Mouse (Mus musculus) kidney, postnatal 0 days (tissue): Measurements from ENCODE around the gene Mcee. TPM values are rescaled to one million over a fixed set of nuclear protein-coding genes. Genes with fewer than 3 reads are reported as not detected.

Experiments used
- ATAC-seq: fragments of 200-750 bp; cut with Nextera tagmentation; replicated peaks from 2 replicates; pipeline ENCODE4 v1.8.0; 2017; ENCODE audit warnings: low read depth, moderate number of reproducible peaks, moderate TSS enrichment, moderate library complexity; ENCODE audit not compliant: low FRiP score
- DNase-seq: peaks from one replicate; pipeline ENCODE4 v3.0.0-alpha.2; 2016; ENCODE audit warnings: low spot score
- H3K27ac ChIP-seq: fragments of 300-500 bp; sonication (generic); 2 replicates; pipeline ENCODE4 v1.5.1; 2014; ENCODE audit warnings: mild to moderate bottlenecking
- H3K27me3 ChIP-seq: fragments of 300-500 bp; sonication (generic); 2 replicates; pipeline ENCODE4 v1.6.1; 2014; ENCODE audit warnings: low read length, mixed read lengths; ENCODE audit not compliant: insufficient read depth
- H3K36me3 ChIP-seq: fragments of 300-500 bp; sonication (generic); 2 replicates; pipeline ENCODE4 v1.6.1; 2014; ENCODE audit warnings: low read length, mixed read lengths; ENCODE audit not compliant: insufficient read depth
- H3K4me1 ChIP-seq: fragments of 300-500 bp; sonication (generic); replicated peaks from 2 replicates; pipeline ENCODE4 v1.6.1; 2014; ENCODE audit warnings: antibody characterized with exemption, low read length, mixed read lengths; ENCODE audit not compliant: insufficient read depth
- H3K4me2 ChIP-seq: fragments of 300-500 bp; sonication (generic); 2 replicates; pipeline ENCODE4 v1.6.1; 2014; ENCODE audit warnings: mild to moderate bottlenecking, low read length, moderate library complexity, mixed read lengths
- H3K4me3 ChIP-seq: fragments of 300-500 bp; sonication (generic); replicated peaks from 2 replicates; pipeline ENCODE4 v1.5.1; 2014; ENCODE audit warnings: low read depth, low read length
- H3K9ac ChIP-seq: fragments of 300-500 bp; sonication (generic); 2 replicates; pipeline ENCODE4 v1.6.1; 2014; ENCODE audit warnings: low read depth, low read length
- H3K9me3 ChIP-seq: fragments of 300-500 bp; sonication (generic); replicated peaks from 2 replicates; pipeline ENCODE4 v1.6.1; 2016; ENCODE audit warnings: low read length, inconsistent platforms, mixed read lengths
- CTCF ChIP-seq: IDR thresholded peaks from 2 replicates; pipeline ENCODE4 v1.5.1; 2016; ENCODE audit warnings: antibody characterized with exemption, low read depth, mild to moderate bottlenecking, moderate library complexity
- WGBS: fragments of 180-500 bp; shearing (Covaris S2); extraction: QIAGEN DNeasy Blood & Tissue Kit; methylation state at CpG from one replicate; pipeline ENCODE4 v1.1.7; 2014; 5-methylcytosine and 5-hydroxymethylcytosine counted together
- polyA plus RNA-seq: library from polyadenylated mRNA; unstranded; fragments of >200 nt; fragmentation: Nextera tagmentation; extraction: Ambion mirVana; gene quantifications from 2 replicates; pipeline ENCODE4 v1.2.1, GENCODE M21; 2015

Gene Mcee
- polyA plus RNA-seq, 1 experiment from 2014 or later: 211 TPM

GRCm38 (mm10) chr7:64371940-64372878, 20.2 kb upstream of the Mcee start:
- no peak for TF ChIP-seq CTCF
- H3K4me1 ChIP-seq: peaks cover 6% of the 10 kb centered on the region; the same call in 1 of the 2 replicates
- no peak for ATAC-seq
- H3K4me3 ChIP-seq: no peak overlapping the region
- no peak overlapping the region for H3K9ac ChIP-seq
- no peaks in the 10 kb centered on the region for H3K27me3 ChIP-seq
- H3K4me2 ChIP-seq: no peak overlapping the region
- peaks cover 14% of the 10 kb centered on the region for H3K36me3 ChIP-seq
- 92% methylated on average over 23 of the region's 23 CpGs for WGBS
- H3K27ac ChIP-seq: no peak overlapping the region
- no peak for DNase-seq
- no peaks in the 10 kb centered on the region for H3K9me3 ChIP-seq

GRCm38 (mm10) chr7:64373147-64373829, 19.1 kb upstream of the Mcee start:
- H3K4me3 ChIP-seq: peak overlapping the region; percentile 54
- peaks cover 6% of the 10 kb centered on the region; the same call in 1 of the 2 replicates for H3K4me1 ChIP-seq
- peaks cover 21% of the 10 kb centered on the region for H3K36me3 ChIP-seq
- peak overlapping the region; percentile 93 for H3K27ac ChIP-seq
- no peak for ATAC-seq
- TF ChIP-seq CTCF: no peak
- WGBS: 9% methylated on average over 18 of the region's 18 CpGs
- no peaks in the 10 kb centered on the region for H3K27me3 ChIP-seq
- no peaks in the 10 kb centered on the region for H3K9me3 ChIP-seq
- H3K9ac ChIP-seq: peak overlapping the region; percentile 70
- DNase-seq: peak; percentile 6
- H3K4me2 ChIP-seq: peak overlapping the region; percentile 67

GRCm38 (mm10) chr7:64373830-64374562, 18.4 kb upstream of the Mcee start, which contains the start of gene Fan1:
Gene Fan1, minus strand, starts transcription at chr7:64374095.
- peak; percentile 54 for TF ChIP-seq CTCF
- WGBS: 4% methylated on average over 27 of the region's 27 CpGs
- Histone ChIP-seq H3K36me3 (peaks cover 18% of the 10 kb centered on the region), H3K27me3 (no peaks in the 10 kb centered on the region), H3K4me1 (peaks cover 6% of the 10 kb centered on the region; the same call in 1 of the 2 replicates), H3K4me2 (peak within 1 kb of the TSS; percentile 67), H3K9ac (peak within 1 kb of the TSS; percentile 70), H3K4me3 (peak within 1 kb of the TSS; percentile 54), H3K9me3 (no peaks in the 10 kb centered on the region), H3K27ac (peak within 1 kb of the TSS; percentile 93)
- ATAC-seq (peak; percentile 97), DNase-seq (peak; percentile 92)

- H3K9me3 ChIP-seq: no peaks in the 10 kb centered on the region
- H3K4me1 ChIP-seq: 0 out of 2 replicates have a peak, but pooled peaks cover 4% of the 10 kb centered on the region
- peaks cover 18% of the 10 kb centered on the region; the same call in 1 of the 2 replicates for H3K36me3 ChIP-seq
- DNase-seq: no peak
- H3K27ac ChIP-seq: peak overlapping the region; percentile 86
- H3K4me2 ChIP-seq: peak overlapping the region; percentile 94
- no peaks in the 10 kb centered on the region for H3K27me3 ChIP-seq
- peak overlapping the region; percentile 74 for H3K9ac ChIP-seq
- H3K4me3 ChIP-seq: peak overlapping the region; percentile 82
- no peak for TF ChIP-seq CTCF
- no peak for ATAC-seq
- 4% methylated on average over 8 of the region's 8 CpGs for WGBS
These were observed 928 bp upstream of the Mcee start for GRCm38 (mm10) chr7:64391479-64391878.

GRCm38 (mm10) chr7:64392819-64393151, 378 bp downstream of the Mcee start:
- H3K36me3 ChIP-seq: peaks cover 14% of the 10 kb centered on the region; the same call in 1 of the 2 replicates
- 0 out of 2 replicates have a peak, but pooled peaks cover 4% of the 10 kb centered on the region for H3K4me1 ChIP-seq
- peak overlapping the region; percentile 94 for H3K4me2 ChIP-seq
- 1% methylated on average over 15 of the region's 15 CpGs for WGBS
- peak overlapping the region; percentile 74 for H3K9ac ChIP-seq
- TF ChIP-seq CTCF: no peak
- DNase-seq (peak; percentile 32), ATAC-seq (peak; percentile 67)
- H3K27ac ChIP-seq: peak overlapping the region; percentile 86
- H3K9me3 ChIP-seq: no peaks in the 10 kb centered on the region
- peak overlapping the region; percentile 82 for H3K4me3 ChIP-seq
- no peaks in the 10 kb centered on the region for H3K27me3 ChIP-seq
